Mouse (Mus musculus) inflammation-experienced regulatory T-cells, adult 6 months (primary cell): ENCODE measurements around the gene Manbal. TPM values are rescaled to one million over a fixed set of nuclear protein-coding genes. Genes with fewer than 3 reads are reported as not detected.
A peak's percentile ranks its signal among the peaks of the same experiment; 100 is the strongest.
"Not testable (repeated sequence)": the region's sequence is repeated elsewhere in the genome, so short reads cannot be mapped to it uniquely, and the experiment has no call there.

Experiments
- ATAC-seq: one replicate; pipeline ENCODE4 v1.8.0; 2017
- polyA plus RNA-seq, 3 experiments: library from polyadenylated mRNA; unstranded; fragments of 100-300 nt; shearing (Covaris generic); gene quantifications; one replicate each; pipeline ENCODE4 v1.2.1; 2017

The Manbal gene
- polyA plus RNA-seq, 3 experiments from 2014 or later = 41.4 to 46.8 (median 44.1) TPM

DNA sequence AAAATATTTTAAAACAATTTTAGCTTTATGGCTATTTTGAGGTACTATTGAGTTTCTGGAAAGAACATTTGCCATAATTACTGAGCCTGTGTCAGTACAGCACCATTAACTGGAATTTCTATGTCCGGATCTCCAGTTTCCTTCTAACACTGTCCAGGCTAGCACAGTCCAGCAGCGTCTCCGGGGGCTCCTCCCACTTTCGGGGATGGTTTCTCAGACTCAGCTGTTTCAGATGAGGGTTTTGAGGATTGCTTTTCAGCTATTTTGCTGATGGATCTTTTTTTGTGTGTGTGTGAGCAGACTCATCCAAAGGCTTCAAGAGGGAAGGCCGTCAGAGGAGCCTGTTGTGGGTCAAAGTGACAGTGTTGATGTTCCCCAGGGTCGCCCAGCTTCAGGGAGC, 4.3 kb downstream of the Manbal start:
- no peak for ATAC-seq

DNA sequence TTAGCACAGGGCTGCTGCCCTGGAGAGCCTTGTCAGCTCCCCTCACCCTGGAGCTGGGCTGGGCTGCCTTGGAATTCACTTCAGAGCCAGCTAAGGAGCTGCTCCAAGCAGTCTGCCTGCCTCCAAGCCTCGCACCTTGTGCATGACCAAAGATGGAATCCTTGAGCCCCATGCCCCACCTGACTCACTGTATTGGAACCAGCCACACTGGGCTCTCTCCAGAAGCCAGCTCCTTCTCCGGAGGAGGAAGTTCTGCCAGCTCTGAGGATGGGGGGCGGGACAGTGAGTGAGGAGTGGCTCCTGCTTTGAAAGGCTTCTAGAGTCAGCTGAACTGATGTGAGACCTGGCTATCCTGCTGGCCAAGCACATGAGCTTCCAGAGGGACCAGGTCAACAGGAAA, 6.3 kb downstream of the Manbal start:
- no peak for ATAC-seq

DNA sequence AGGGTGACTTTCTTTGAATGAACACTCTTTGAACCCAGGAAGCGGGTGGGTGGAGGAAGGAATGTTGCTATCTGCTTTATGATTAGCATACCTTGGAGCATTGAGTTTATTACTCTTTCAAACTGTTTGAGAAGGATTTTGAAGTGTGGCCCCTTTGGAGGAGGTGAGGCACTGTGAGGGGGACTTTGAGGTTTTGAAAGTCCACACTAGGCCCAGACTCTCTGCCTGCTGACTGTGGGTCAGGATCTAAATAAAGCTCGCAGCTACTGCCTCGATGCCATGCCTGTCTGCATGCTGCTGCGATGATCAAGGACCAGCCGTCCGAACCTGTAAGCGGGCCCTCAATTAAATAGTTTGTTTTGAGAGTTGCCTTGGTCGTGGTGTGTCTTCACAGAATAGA, 7.7 kb downstream of the Manbal start:
- ATAC-seq = no peak

DNA sequence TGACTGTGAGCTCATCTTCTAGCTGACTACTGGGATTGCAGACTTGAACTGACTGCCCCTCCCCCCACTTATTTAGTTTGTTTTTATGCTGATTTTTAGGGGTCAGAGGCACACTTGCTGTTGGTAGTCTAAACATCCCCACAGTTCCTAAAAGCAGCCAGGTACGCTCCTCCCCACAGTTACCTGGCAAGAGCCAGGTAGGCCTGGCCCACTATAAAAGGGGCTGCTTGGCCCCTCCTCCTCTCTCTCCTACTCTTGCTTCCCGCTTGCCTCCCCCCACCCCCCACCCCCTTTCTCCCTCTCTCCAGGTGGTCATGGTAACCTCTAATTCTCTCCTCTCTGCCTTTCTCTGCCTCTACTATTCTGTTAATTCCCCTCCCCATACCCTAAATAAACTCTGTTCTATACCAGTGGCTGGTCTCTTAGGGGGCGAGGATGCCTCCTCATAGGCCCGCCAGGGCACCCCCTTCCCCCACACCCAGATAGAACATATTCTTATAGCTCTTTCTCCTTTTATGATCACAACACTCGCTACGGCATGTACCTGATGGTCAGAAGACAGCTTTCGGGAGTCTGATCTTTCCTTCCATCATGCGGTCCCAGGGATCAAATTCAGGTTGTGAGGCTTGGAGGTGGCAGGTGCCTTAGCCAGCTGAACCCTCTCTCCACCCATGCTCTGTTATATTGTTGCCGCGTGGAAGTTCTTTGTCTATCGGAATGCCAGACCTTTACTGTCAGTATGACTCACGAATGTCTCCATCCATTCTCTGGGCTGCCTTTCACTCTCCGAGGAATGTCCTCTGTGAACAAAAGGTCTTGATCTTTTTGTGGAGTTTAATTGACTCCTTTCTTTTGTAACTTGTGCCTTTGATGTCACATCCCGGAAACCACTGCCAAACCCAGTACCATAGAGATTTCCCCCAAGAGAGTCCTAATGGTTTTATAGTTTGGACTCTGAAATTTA, 8.7 kb downstream of the Manbal start:
- no peak for ATAC-seq

DNA sequence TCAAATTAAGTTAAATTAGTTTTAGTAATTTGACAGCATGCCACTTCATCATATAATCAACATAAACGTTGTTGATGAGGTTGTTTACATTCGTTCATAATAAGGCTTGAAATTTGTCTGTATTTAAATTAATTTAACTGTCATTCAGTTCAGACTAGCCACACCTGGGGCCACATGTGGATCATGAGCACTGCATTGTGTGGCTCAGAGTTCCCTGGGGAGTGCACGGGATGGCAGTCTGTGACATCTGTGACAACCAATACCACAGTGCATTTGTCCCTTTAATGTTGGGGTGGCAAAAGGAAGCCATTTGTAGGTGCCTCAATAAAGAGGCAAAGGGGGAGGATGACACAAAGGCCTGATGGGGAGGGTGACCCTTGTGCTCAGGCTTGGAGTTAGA, 9.6 kb downstream of the Manbal start:
- no peak for ATAC-seq

DNA sequence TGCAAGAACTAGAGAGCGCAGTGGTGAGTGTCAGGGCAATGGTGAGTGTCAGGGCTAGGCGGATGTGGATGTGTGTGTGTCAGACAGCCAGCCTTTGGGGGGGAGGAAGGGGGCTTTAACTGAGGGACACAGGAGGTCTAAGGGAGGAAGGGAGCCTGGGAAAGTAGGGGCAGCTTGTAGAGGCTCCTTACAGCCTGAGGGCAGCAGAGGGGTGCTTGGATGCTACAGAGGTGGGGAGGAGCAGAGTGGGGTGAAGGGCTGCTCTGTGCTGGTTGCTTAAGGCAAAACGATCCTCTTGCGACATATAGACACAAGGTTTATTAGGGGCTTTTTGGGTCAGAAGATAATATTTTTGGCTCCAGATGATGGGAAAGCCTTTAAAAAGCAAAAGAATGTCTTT, 17.4 kb downstream of the Manbal start:
- ATAC-seq = no peak

DNA sequence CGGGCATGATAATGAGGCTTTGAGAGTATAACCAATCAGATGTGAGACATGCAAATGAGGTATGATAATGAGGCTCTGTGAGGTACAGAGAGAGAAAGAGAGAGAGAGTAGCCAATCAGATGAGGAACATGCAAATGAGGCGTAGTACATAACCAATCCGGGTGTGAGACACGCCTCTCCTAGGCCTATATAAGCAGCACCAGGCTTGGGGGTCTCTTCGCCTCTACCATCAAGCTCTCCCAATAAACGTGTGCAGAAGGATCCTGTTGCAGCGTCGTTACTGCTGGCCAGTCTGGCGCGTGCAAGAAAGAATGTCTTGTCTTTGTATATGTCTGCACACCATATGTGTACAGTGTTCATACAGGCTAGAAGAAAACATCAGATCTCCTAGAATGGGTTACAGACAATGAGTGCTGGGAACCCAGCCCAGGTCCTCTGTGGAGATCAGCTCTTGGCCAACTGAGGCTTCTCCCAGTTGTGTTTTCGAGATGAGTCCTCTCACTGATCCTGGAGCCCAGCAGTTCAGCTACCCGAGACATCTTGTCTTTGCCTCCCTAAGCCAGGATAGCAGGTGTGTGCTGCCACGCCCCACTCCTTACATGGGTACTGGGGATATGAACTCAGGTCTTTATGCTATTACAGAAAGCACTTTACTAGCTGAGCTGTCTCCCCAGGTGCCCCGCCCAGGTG, 21.7 kb downstream of the Manbal start:
- ATAC-seq = not testable (repeated sequence)

DNA sequence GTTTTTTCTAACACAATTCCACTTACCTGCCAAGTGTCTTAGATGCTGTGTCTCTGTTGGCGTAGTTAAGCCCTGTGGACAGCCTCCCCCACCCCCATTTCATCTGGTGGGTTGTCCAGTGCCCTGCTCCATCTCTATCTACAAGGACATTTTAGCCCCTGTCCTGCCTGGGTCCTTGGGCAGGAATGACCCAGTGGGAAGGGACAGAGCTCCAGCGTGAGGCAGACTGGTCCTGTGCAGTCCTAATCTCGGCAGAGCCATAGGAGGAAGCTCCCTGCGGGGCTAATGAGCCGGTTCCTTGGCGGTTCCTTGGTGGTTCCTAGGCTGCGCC, 22.2 kb downstream of the Manbal start:
- no peak for ATAC-seq

DNA sequence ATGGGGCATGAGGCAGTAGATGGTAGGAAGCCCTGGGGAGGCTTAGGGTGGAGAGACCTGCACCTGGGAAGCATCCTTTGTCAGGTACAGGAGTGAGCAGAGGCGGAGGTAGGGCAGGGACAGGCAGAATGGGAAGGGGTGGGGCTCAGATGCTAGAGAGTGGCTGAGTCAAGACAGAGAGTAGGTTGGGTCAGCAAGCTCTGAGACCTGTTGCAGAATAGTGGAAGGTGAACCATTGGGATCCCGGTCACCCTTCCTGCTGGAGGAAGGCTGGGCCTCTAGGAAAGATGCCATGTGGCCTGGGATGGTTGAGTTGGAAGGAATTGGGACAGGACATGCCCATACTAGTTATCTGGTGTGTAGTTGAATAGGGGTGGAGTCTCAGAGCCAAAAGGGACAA, 24.9 kb downstream of the Manbal start:
- no peak for ATAC-seq

DNA sequence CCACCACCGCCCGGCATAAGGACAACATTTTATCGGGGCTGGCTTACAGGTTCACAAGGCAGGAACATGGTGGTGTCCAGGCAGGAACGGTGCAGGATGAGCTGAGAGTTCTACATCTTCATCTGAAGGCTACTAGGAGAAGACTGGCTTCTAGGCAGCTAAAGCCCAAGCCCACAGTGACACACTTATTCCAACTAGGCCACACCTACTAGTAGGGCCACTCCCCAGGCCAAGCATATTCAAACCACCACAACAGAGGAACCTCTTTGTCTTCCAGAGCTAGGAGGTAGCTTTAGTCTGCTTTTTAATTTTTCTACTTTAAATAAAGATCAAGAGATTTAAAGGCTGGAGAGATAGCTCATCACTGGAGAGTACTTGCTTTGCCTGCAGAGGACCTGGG, 26.2 kb downstream of the Manbal start:
- ATAC-seq = no peak

DNA sequence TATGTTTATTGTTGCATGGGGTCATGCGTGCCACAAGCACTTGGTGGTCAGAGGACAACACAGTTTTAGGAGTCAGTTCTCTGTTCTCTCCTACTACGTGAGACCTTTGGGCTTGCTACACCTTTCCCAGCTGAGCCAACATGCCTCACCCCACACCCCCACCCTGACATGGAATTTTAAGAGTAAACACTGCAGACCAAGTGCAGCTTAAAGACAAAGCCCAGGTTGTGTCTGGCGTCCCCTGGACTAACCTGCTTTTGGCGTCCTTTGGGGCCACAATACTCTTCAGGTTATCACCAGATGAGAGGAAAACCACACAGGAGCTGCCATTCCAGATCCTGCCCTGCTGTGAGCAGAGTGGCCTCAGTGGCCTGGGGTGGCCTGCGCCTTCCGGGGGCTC, 27.5 kb downstream of the Manbal start:
- ATAC-seq = no peak

DNA sequence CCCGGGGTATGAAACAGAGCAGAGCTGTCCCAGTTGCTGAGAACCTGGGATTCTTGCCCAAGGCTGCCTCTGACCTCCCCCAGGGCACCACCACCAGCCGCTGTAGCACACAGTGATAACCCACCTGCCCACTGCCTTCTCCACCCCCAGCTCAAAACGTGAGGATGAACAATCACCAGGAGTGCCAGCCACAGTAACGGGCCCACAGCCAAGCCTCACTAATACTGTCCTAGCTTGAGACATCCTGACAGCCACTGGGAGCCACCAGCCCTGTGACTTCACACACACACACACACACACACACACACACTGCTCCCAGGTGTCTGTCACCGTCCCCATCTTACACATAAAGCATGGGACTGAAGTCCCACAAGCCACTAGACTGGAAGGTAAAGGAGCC, 28.0 kb downstream of the Manbal start:
- no peak for ATAC-seq

DNA sequence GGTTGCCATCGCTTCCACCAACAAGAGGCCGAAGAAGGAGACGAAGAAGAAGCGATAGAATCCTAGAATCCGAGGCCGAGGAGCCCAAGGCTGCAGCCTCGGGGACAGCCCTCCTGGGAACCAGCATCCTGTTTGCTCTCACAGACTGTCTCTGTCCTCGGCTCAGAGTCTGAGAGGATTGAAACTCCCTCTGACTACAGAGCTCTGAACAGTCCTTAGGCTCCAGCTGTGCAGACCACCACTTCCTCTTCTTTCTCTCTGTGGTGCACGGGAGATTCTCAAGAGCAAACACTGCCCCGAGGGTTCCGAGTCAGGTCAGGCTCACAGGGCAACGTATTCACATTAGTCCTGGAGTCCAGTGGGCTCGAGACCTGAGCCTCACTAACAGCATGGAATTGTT, 28.6 kb downstream of the Manbal start:
- no peak for ATAC-seq

DNA sequence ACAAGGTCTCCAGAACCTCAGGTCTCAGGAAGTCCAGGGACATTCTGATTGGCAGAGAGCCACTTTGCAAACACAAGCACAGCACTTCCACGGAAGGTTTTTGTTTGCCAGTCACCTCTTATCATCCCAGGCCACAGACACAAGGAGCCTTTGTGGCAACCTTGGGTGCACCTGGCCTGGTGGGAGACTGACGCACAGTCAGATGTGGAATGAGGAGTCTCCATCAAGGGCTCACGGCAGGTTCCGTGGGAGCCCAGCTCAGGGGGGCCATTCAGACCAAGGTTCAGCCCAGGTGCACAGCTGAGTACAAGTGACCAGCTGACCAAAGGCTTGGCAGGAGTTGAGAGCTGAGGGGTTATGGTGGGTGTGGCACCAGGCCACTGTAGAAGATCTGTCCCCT, 30.0 kb downstream of the Manbal start:
- ATAC-seq = no peak

DNA sequence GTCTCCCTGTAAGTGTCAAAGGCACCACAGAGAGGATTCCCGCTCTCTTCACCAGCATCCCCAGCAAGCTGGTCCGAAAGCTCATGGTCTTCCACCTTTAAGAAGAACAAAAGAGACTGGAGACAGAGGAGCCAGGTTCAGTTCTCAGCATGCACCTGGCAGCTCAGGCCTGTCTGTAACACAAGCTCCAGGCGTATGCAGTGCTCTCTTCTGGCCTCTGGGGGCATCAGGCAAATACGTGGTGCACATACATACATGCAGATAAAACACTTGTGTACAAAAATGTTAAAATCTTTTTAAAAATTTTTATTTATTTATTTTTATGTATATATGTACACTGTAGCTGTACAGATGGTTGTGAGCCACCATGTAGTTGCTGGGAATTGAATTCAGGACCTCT, 31.1 kb downstream of the Manbal start:
- ATAC-seq = no peak

DNA sequence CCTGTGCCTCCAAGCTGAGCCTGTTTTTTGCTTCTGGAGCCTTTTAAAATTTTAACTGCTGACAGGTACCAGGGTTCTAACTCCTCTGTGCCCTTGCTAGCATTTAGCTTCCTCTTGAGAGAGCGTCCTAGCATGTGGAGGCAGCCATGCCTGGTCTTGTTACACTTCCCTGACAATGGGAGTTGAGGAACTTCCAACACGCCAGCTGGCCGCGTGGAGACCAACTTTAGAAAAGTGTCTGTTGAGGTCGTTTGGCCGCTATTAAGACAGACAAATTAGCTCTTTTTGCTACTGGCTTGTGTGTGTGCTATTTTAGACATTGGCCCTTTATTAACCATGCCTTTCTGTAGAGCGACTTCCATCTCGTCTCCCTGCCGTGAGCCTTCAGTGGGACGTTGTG, 32.4 kb downstream of the Manbal start:
- no peak for ATAC-seq

DNA sequence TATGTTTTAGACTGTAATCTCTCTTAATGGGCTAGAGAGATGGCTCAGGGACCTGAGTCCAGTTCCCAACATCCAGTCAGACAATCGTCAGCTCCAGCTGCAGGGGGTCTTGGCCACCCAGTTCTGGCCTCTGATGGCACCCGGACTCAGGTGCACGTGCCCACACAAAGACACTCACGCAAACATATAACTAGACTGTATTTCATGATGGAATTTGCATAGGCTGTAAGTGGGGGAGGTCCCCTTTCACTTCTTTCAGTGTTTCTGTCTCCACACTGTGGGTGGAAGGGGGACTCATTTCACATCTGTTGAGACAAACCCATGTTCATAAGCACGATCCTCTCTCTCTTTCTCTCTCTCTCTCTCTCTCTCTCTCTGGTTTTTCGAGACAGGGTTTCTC, 33.1 kb downstream of the Manbal start:
- peak; percentile 79 for ATAC-seq

DNA sequence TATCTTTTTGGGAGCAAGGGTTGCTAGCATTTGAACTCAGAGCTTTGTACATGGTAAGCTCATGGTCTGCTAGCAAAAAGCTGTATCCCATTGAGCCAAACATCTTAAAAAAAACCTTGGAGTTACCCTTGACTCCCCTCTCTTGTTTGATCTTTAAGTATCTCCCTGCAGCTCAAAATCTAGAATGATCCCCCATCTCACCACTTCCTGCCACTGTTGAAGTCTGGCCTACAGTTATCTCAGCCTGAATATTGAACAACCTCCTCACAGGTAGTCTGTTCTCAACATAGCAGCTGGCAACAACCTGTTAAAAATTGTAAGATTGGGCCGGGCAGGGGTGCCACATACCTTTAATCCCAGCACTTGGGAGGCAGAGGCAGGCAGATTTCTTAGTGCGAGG, 33.9 kb downstream of the Manbal start:
- peak; percentile 86 for ATAC-seq

DNA sequence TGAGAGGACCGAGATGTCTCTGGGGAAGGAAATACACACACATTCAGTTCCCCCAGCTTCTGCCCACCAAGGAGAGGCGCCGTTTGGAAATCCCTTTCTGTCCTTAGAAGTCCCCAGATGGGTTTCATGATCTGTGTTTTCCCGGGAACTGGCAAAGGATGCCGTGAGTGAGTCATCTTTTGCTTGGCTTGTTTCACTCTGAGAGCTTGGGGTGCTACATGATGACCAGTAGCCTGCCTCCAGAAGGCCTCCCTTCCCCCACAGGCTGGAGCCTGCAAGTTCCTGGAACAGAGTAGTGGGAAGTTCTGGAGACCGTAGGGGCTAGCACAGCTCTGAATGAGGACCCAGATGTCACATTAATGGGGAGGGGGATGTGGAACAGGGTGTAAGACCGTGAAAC, 40.2 kb downstream of the Manbal start:
- no peak for ATAC-seq

DNA sequence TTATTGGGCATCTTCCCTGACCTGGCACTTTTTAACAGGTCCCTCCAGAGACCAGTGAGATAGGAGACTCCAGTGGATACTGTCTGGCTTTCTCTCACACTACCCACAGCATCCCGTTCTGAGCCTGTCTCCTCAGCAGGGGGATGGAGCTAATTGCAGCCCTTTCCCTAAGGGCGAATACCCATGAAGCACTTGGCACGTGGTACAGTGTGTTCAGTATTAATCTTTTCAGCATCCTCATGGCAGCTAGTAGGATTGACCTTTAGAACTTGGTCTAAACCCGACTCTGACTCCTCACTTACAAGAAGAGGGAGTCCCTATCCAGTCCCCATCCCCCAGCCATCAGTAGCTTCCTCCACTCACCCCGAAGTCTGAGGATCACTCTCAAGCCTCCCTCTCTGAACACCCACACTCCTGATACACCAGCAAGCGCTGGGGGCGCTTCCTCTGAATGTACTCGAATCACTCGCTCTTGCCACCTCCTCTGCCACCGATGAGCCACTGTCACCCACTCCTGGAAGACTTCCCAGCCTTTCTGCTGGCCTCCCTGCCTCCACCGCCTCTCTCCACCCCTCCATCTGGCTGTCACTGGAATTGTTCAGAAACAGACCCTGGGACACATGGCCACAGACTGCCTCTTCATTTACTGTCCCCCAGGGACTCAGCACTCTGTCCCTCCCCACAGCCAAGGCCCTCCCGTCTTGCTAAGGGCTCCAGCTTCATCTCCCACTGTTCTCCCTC, 42.6 kb downstream of the Manbal start:
- no peak for ATAC-seq

DNA sequence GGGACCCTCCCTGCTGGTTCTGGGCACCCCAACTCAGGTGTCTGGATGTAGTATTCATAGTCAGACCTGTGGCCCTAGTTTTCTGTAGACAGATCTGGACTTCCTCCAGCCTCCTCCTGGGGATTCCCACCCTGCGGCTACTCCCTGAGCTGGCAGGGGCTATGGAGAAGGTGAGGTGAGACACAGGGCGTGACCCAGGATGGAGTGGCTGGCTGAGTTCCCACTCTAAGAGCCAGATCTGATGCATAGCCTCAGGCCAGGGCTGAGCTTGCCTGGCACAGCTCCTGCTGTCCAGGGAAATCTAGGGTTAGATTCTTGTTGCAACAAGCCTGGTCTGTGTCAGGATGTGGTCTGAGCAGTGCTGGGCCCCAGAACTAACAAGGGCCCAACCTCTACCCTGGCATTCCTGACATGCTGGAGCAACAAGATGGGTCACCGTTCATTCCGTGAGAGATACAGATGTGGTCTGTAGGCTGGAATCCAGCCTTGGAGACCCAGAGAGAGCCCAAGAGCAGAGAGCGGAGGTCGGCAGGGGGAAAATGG, 43.8 kb downstream of the Manbal start:
- no peak for ATAC-seq

DNA sequence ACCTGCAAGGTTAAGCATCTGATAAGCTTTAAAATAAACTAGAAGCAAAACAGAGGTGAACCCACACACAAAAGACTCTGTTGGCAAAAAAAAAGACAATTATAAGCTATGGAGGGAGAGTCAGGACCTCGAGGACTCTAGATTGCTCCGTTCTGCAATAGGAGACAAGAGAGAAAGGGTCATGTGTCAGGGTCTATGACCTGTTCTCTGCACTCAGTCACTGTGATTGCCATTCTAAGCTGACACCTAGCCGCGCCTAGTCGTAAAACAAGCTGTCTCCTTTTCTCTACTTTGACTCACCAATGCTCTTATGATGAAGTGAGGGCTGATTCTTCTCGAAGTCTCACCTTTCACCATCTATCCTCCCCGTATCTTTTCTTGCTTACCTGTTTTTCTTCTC, 45.1 kb downstream of the Manbal start:
- no peak for ATAC-seq

DNA sequence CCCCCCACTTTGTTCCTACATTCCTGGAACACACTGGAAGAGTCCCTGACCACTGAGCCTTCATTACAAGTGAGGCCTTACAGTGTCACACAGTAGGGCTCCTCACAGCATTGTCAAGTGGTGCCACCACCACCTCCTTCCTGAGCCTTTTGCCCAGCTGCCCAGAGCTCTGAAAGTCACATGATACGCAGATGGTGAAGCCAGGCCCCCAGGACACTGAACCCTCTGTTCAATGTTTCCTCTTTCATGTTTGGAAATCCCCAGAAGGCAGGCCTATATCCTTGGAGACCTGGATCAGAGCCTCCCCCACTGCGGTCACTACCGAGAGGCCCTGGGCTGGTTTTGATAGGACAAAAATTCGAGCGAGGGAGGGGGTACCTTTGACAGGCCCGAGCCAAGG, 49.8 kb downstream of the Manbal start:
- ATAC-seq = no peak
